ENCODE assay signal across 8 mouse cellular contexts in the genomic region with DNA sequence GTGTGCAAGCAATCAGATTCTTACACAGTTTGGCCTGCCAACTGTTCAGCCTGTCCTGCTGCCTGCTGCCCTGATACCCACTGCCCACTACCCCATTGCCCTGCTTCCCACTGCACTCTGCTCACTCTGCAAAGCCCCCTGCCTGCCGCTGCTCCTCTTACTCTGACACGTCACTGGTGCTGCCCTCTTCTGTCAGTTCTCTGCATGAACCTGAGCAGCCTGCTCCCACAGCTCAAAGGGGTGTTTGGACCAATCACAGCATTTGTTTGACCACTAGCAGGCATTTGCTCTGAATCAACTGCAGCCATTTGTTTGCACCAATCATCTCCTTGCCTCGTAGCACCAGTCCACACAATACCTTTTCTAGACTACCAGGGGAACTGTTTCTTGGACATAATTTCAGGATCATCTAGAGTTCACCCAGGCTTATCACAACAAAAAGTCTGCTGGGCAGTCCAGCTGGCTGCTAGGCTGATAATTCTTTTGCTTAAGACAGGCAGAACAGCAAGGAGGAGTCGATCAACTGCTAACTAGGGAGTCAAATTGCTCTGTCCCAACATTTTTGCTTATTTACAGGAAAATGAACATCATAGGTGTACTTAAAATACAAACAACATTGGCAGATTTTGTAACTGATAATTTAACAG. TPM values are rescaled to one million over a fixed set of nuclear protein-coding genes. Genes with fewer than 3 reads are reported as not detected.
A peak's percentile ranks its signal among the peaks of the same experiment; 100 is the strongest.
DNase-seq lines count a peak whose midpoint lies in the region; ATAC-seq and TF ChIP-seq lines count a peak whose summit lies in the region.

No protein-coding gene starts in this region.

- H3K9me3 ChIP-seq in intestine, postnatal 0 days (ENCODE audit: control insufficient read depth): no peaks in the 10 kb centered on the region
- no peaks in the 10 kb centered on the region for H3K9me3 ChIP-seq in liver, embryonic 12.5 days (replicated peaks)

- no peak overlapping the region for H3K27ac ChIP-seq in intestine, postnatal 0 days (ENCODE audit: low read depth, low read length)
- no peak overlapping the region for H3K27ac ChIP-seq in liver, embryonic 12.5 days

- WGBS in intestine, postnatal 0 days: 10% methylated on average over 4 of the region's 4 CpGs
- 12% methylated on average over 4 of the region's 4 CpGs for WGBS in liver, embryonic 12.5 days (ENCODE audit: insufficient replicate concordance)

- no peak overlapping the region for H3K9ac ChIP-seq in intestine, postnatal 0 days (ENCODE audit: low read depth, low read length)
- no peak overlapping the region for H3K9ac ChIP-seq in liver, embryonic 12.5 days

- no peak overlapping the region for H3K4me2 ChIP-seq in intestine, postnatal 0 days (replicated peaks; ENCODE audit: low read depth)
- no peak overlapping the region for H3K4me2 ChIP-seq in liver, embryonic 12.5 days

- no peaks in the 10 kb centered on the region for H3K27me3 ChIP-seq in intestine, postnatal 0 days (replicated peaks; ENCODE audit: control insufficient read depth, insufficient read depth, low read length)
- no peaks in the 10 kb centered on the region for H3K27me3 ChIP-seq in liver, embryonic 12.5 days (replicated peaks)

- no peaks in the 10 kb centered on the region for H3K36me3 ChIP-seq in intestine, postnatal 0 days (ENCODE audit: control insufficient read depth, insufficient read depth)
- no peaks in the 10 kb centered on the region for H3K36me3 ChIP-seq in liver, embryonic 12.5 days

- no peaks in the 10 kb centered on the region for H3K4me1 ChIP-seq in intestine, postnatal 0 days (replicated peaks; ENCODE audit: control insufficient read depth, insufficient read depth, low read length)
- H3K4me1 ChIP-seq in liver, embryonic 12.5 days: peaks cover 5% of the 10 kb centered on the region; the same call in 1 of the 2 replicates

- DNase-seq in right cerebral cortex, postnatal 10 days (ENCODE audit: low spot score in 2 of 2): peak; percentile 72 to 74
- DNase-seq in right cerebral cortex, postnatal 25 days: no peak
- peak; percentile 76 for DNase-seq in embryo, embryonic 9.5 days (ENCODE audit: extremely low spot score)
- peak; percentile 55 to 66 for DNase-seq in heart, adult 18-20 months
- peak; percentile 3 for DNase-seq in naive thymus-derived CD4-positive, alpha-beta T cell, adult 2 months (ENCODE audit: low read depth)
- peak; percentile 33 for DNase-seq in urinary bladder, adult 2 months (ENCODE audit: low spot score)

- H3K4me3 ChIP-seq in intestine, postnatal 0 days (ENCODE audit: low read depth, low read length): no peak overlapping the region
- H3K4me3 ChIP-seq in liver, embryonic 12.5 days: no peak overlapping the region

- no peak for ATAC-seq in intestine, postnatal 0 days
- peak; percentile 61; the same call in 1 of the 2 replicates for ATAC-seq in liver, embryonic 12.5 days

- peak; percentile 79 for TF ChIP-seq CTCF in intestine, postnatal 0 days (IDR thresholded peaks at IDR 0.05; ENCODE audit: low read depth)

RNA-seq across cellular contexts. Expression of a gene that starts 44.7 kb away (rescaled TPM):
- 1 to 10 TPM; 1.6 to 1.9 TPM for total RNA-seq in heart, adult 18-20 months (2021)
- polyA plus RNA-seq in intestine, postnatal 0 days (2015; fragmentation: Nextera tagmentation; extraction: Ambion mirVana): 0.18 and 0.81 TPM in 2 replicates
- 0.20 and 0.26 TPM in 2 replicates for polyA plus RNA-seq in liver, embryonic 12.5 days (2016; fragmentation: Nextera tagmentation; extraction: Ambion mirVana)
- polyA plus RNA-seq in urinary bladder, adult 2 months (2012; rRNA removed): 2.2 TPM in 2 replicates
